Mouse (Mus musculus) bone marrow, adult 2 months (tissue): ENCODE data around the gene Ehd4.

Source experiments
- CTCF ChIP-seq: fragments of 200-500 bp; IDR thresholded peaks from 2 replicates; pipeline ENCODE4 v1.5.1; 2011; ENCODE audit warnings: low read length, control low read depth; ENCODE audit not compliant: control insufficient read depth, insufficient read depth
- POLR2A ChIP-seq: fragments of 200-500 bp; IDR thresholded peaks from 2 replicates; pipeline ENCODE4 v1.6.1; 2011; ENCODE audit warnings: low read depth, mild to moderate bottlenecking, control low read depth, low read length, borderline replicate concordance; ENCODE audit not compliant: control insufficient read depth

GRCm38 (mm10) chr2:120068555-120069465, 85.6 kb downstream of the Ehd4 start:
- peak; percentile 60 for TF ChIP-seq CTCF
- TF ChIP-seq POLR2A, result no peak
